Mouse (Mus musculus): Measurements from ENCODE around the gene Lrp5.

GRCm38 (mm10) chr19:3656144-3656543 lies 30.2 kb downstream of the Lrp5 start:
- no peak for TF ChIP-seq CTCF (IDR thresholded peaks at IDR 0.05; ENCODE audit: low read depth)
- no peak for TF ChIP-seq EP300 (IDR thresholded peaks at IDR 0.05; ENCODE audit: low read depth)
